Mouse (Mus musculus) midbrain, embryonic 14.5 days (tissue): ENCODE measurements around the gene Uggt1. TPM values are rescaled to one million over a fixed set of nuclear protein-coding genes. Genes with fewer than 3 reads are reported as not detected.
A peak's percentile ranks its signal among the peaks of the same experiment; 100 is the strongest.

Experiments
- ATAC-seq: fragments of 200-750 bp; cut with Nextera tagmentation; 2 replicates; pipeline ENCODE4 v1.8.0; 2017; ENCODE audit warnings: moderate number of reproducible peaks, moderate library complexity; ENCODE audit not compliant: low FRiP score, low TSS enrichment
- DNase-seq: peaks from one replicate; pipeline ENCODE4 v3.0.0-alpha.2; 2015
- H3K27ac ChIP-seq: fragments of 300-500 bp; sonication (generic); replicated peaks from 2 replicates; pipeline ENCODE4 v1.5.1; 2014; ENCODE audit warnings: mild to moderate bottlenecking, low read depth, low read length, moderate library complexity
- H3K27me3 ChIP-seq: fragments of 300-500 bp; sonication (generic); 2 replicates; pipeline ENCODE4 v1.6.1; 2014; ENCODE audit warnings: low read length, control low read depth, mixed read lengths; ENCODE audit not compliant: control insufficient read depth, insufficient read depth
- H3K36me3 ChIP-seq: fragments of 300-500 bp; sonication (generic); 2 replicates; pipeline ENCODE4 v1.6.1; 2014; ENCODE audit warnings: low read length, control low read depth; ENCODE audit not compliant: control insufficient read depth, insufficient read depth
- H3K4me1 ChIP-seq: fragments of 300-500 bp; sonication (generic); 2 replicates; pipeline ENCODE4 v1.6.1; 2014; ENCODE audit warnings: mild to moderate bottlenecking, antibody characterized with exemption, low read length, control low read depth; ENCODE audit not compliant: control insufficient read depth, insufficient read depth
- H3K4me2 ChIP-seq: fragments of 300-500 bp; sonication (generic); 2 replicates; pipeline ENCODE4 v1.6.1; 2014; ENCODE audit warnings: mild to moderate bottlenecking, low read length, moderate library complexity
- H3K4me3 ChIP-seq: fragments of 300-500 bp; sonication (generic); replicated peaks from 2 replicates; pipeline ENCODE4 v1.5.1; 2014; ENCODE audit warnings: low read depth, low read length
- H3K9ac ChIP-seq: fragments of 300-500 bp; sonication (generic); replicated peaks from 2 replicates; pipeline ENCODE4 v1.6.1; 2014; ENCODE audit warnings: mild to moderate bottlenecking, low read length, moderate library complexity
- H3K9me3 ChIP-seq: fragments of 300-500 bp; sonication (generic); 2 replicates; pipeline ENCODE4 v1.6.1; 2016; ENCODE audit warnings: low read length, control low read depth, mixed read lengths; ENCODE audit not compliant: control insufficient read depth
- WGBS: fragments of 180-500 bp; shearing (Covaris S2); extraction: QIAGEN DNeasy Blood & Tissue Kit; methylation state at CpG from one replicate; pipeline ENCODE4 v1.1.7; 2014; 5-methylcytosine and 5-hydroxymethylcytosine counted together
- polyA plus RNA-seq: library from polyadenylated mRNA; unstranded; fragments of >200 nt; fragmentation: Nextera tagmentation; extraction: Ambion mirVana; gene quantifications from 2 replicates; pipeline ENCODE4 v1.2.1, GENCODE M21; 2014

The Uggt1 gene
- polyA plus RNA-seq, 1 experiment from 2014 or later, result 73.8 TPM

DNA sequence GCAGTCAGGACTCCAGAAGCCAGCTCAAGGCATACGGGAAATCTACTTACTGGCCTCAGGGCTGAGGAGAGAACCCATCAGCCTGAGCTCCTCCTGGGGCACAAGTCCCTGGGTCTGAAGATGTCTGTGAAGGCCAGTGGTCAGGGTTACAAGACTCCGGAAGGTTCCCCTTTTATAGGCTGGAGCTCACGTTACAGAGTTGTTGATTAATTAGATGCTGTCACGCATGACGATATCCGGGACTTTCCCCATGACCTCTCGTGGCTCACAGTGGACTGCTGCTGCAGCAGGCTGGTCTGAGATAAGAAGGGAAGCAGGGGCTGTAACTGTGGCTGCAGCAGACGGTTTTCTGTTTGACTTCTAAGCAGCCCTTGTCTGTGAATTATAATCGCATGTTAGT, 28.8 kb upstream of the Uggt1 start:
- Histone ChIP-seq H3K4me3 (no peak overlapping the region), H3K9me3 (no peaks in the 10 kb centered on the region), H3K4me1 (no peaks in the 10 kb centered on the region), H3K4me2 (no peak overlapping the region), H3K9ac (no peak overlapping the region), H3K36me3 (no peaks in the 10 kb centered on the region), H3K27ac (no peak overlapping the region), H3K27me3 (no peaks in the 10 kb centered on the region)
- WGBS, result 44% methylated on average over 9 of the region's 9 CpGs
- DNase-seq (no peak), ATAC-seq (no peak)

DNA sequence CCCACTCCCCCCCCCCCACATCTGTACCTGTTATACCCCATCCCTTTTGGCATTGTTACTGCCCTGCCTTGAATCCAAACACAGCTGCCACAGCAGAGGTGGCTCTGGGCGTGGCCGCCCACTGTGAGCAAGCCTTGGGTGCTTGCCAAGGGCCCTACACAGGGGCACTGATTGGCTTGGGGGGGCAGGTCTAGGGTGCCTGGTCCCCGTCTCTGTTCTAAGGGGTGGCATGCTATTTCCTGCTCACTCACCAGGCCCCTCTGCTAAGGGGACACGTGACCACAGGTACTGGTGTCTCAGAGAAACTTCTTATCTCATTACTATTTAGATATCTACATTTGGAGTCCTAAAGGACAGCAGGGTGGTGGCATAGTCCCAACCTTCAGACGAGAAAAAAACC, 28.0 kb upstream of the Uggt1 start:
- Histone ChIP-seq H3K4me1 (no peaks in the 10 kb centered on the region), H3K4me2 (no peak overlapping the region), H3K9ac (no peak overlapping the region), H3K4me3 (no peak overlapping the region), H3K9me3 (no peaks in the 10 kb centered on the region), H3K27me3 (no peaks in the 10 kb centered on the region), H3K27ac (no peak overlapping the region), H3K36me3 (no peaks in the 10 kb centered on the region)
- ATAC-seq (0 out of 2 replicates have a peak, but pooled peaks have one; percentile 8), DNase-seq (no peak)
- WGBS, result 77% methylated on average over 5 of the region's 5 CpGs

- Histone ChIP-seq H3K27me3 (no peaks in the 10 kb centered on the region), H3K9me3 (no peaks in the 10 kb centered on the region), H3K36me3 (no peaks in the 10 kb centered on the region), H3K4me3 (no peak overlapping the region), H3K27ac (no peak overlapping the region), H3K9ac (no peak overlapping the region), H3K4me1 (no peaks in the 10 kb centered on the region), H3K4me2 (no peak overlapping the region)
- DNase-seq (no peak), ATAC-seq (0 out of 2 replicates have a peak, but pooled peaks have one; percentile 11)
- 79% methylated on average over 8 of the region's 8 CpGs for WGBS
These were observed 27.2 kb upstream of the Uggt1 start for GRCm38 (mm10) chr1:36271516-36272230.

GRCm38 (mm10) chr1:36270666-36271065, 26.1 kb upstream of the Uggt1 start:
- WGBS, result 68% methylated on average over 3 of the region's 3 CpGs
- Histone ChIP-seq H3K4me2 (no peak overlapping the region), H3K27me3 (no peaks in the 10 kb centered on the region), H3K36me3 (no peaks in the 10 kb centered on the region), H3K4me3 (no peak overlapping the region), H3K9me3 (no peaks in the 10 kb centered on the region), H3K4me1 (no peaks in the 10 kb centered on the region), H3K9ac (no peak overlapping the region), H3K27ac (no peak overlapping the region)
- DNase-seq (no peak), ATAC-seq (no peak)

DNA sequence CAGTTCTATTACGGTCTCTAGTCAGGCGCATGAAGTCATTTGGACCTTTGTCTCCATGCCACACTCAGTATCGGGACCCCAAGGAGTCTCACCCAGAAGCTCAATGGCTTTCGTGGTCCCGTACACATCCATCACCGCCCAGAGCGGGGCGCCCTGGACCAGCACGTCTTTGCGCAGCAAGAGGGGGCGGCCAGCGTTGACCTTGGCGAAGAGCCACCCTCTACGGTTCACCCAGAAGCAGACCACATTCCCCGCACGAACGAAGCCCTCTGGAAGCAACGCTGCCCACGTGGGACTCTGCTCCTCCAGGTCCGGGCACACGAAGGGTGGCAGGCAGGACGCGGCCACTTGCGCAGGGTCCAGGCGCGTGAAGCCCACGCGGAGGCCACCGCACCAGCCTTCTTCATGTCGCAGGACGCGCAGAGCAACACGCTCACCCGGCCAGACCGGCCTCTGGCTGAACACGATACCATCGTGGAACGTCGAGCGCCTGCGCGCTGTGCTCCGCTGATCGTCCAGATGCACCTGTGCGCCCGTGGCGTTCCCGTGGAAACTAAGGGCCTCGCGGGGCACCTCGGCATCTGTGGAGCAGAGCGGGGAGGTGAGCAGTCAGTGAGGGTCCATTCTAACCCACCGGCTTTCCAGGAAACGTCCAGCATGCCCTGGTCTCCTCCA, 24.7 kb upstream of the Uggt1 start:
- Histone ChIP-seq H3K36me3 (no peaks in the 10 kb centered on the region), H3K4me1 (no peaks in the 10 kb centered on the region), H3K9me3 (no peaks in the 10 kb centered on the region), H3K4me3 (no peak overlapping the region), H3K9ac (no peak overlapping the region), H3K4me2 (peak overlapping the region; percentile 34), H3K27me3 (no peaks in the 10 kb centered on the region), H3K27ac (no peak overlapping the region)
- ATAC-seq (no peak), DNase-seq (no peak)
- WGBS, result 45% methylated on average over 54 of the region's 54 CpGs

GRCm38 (mm10) chr1:36267595-36267994, 23.1 kb upstream of the Uggt1 start:
- Histone ChIP-seq H3K27me3 (no peaks in the 10 kb centered on the region), H3K36me3 (no peaks in the 10 kb centered on the region), H3K4me3 (no peak overlapping the region), H3K4me2 (no peak overlapping the region), H3K4me1 (no peaks in the 10 kb centered on the region), H3K9me3 (no peaks in the 10 kb centered on the region), H3K9ac (no peak overlapping the region), H3K27ac (no peak overlapping the region)
- DNase-seq (no peak), ATAC-seq (no peak)
- WGBS, result over 99% methylated on average over 3 of the region's 3 CpGs

DNA sequence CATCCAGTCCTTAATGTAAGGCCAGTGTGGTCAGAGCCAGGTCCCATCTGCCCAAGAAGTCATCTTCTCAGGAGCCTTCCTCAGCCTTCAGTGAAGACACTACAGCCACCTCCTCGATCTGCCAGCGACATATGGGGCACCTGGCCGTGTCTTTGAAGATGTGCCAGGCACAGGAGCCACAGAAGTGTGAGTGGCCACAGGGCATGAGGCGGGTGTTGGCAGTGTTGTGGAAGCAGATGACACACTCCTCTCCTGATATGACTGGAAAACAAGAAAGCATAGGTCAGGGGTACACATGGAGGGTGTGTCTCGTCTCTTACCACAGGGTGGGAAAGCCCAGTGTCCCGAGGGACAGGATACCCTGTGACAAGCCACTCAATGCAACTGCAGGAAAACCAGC, 21.8 kb upstream of the Uggt1 start:
- Histone ChIP-seq H3K9ac (no peak overlapping the region), H3K27ac (no peak overlapping the region), H3K4me3 (no peak overlapping the region), H3K4me2 (no peak overlapping the region), H3K9me3 (no peaks in the 10 kb centered on the region), H3K4me1 (no peaks in the 10 kb centered on the region), H3K36me3 (no peaks in the 10 kb centered on the region), H3K27me3 (no peaks in the 10 kb centered on the region)
- WGBS, result 86% methylated on average over 6 of the region's 6 CpGs
- ATAC-seq (no peak), DNase-seq (no peak)

DNA sequence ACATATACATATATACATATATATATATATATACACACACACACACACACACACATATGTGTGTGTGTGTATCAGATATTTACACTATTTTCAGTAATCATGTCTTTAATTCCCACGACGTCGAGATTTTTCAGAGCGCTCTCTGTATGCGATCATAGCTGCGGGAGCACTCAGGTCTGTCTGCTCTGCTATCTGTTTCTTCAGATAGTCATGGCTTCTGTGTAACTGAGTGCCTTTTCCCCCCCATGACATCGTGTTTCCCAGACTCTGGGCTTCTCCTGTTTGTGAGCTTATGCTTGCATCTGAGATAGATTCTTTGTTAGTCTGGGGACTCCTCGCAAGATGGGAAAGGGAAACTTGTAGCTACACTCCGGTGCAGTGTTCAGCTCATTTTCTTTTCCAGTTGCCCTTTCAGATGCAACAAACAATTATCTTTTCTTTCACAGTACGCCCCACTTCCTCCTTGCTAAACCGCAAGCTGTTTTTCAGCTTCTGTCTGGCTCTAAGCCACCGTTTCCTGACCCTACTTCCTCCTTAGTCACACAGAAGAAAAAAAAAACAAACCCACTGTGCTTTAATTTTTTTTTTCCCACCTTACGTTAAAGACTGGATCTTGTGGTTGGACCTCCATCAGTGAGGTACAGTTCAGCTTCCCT, 19.4 kb upstream of the Uggt1 start:
- Histone ChIP-seq H3K4me3 (no peak overlapping the region), H3K4me2 (no peak overlapping the region), H3K36me3 (no peaks in the 10 kb centered on the region), H3K27me3 (no peaks in the 10 kb centered on the region), H3K9me3 (no peaks in the 10 kb centered on the region), H3K9ac (no peak overlapping the region), H3K4me1 (no peaks in the 10 kb centered on the region), H3K27ac (no peak overlapping the region)
- DNase-seq, result no peak
- ATAC-seq, result no peak
- 76% methylated on average over 13 of the region's 13 CpGs for WGBS
